Mouse (Mus musculus) bone marrow, adult 2 months (tissue): ENCODE results near the gene Fam20c. TPM values are rescaled to one million over a fixed set of nuclear protein-coding genes. Genes with fewer than 3 reads are reported as not detected.

Experiments used
- H3K27ac ChIP-seq: fragments of 200-500 bp; 2 replicates; pipeline ENCODE4 v1.5.1; 2012; ENCODE audit warnings: low read depth, mild to moderate bottlenecking, control low read depth, inconsistent platforms, low read length; ENCODE audit not compliant: control insufficient read depth, poor library complexity, insufficient read depth
- H3K4me1 ChIP-seq: fragments of 200-500 bp; 2 replicates; pipeline ENCODE4 v1.6.1; 2011; ENCODE audit warnings: low read length; ENCODE audit not compliant: control insufficient read depth, insufficient read depth
- H3K4me3 ChIP-seq: fragments of 200-500 bp; replicated peaks from 2 replicates; pipeline ENCODE3; 2011; ENCODE audit warnings: mild to moderate bottlenecking, low read depth, low read length, control low read depth; ENCODE audit not compliant: control insufficient read depth
- CTCF ChIP-seq: fragments of 200-500 bp; IDR thresholded peaks from 2 replicates; pipeline ENCODE4 v1.5.1; 2011; ENCODE audit warnings: low read length, control low read depth; ENCODE audit not compliant: control insufficient read depth, insufficient read depth
- POLR2A ChIP-seq: fragments of 200-500 bp; IDR thresholded peaks from 2 replicates; pipeline ENCODE4 v1.6.1; 2011; ENCODE audit warnings: low read depth, mild to moderate bottlenecking, control low read depth, low read length, borderline replicate concordance; ENCODE audit not compliant: control insufficient read depth
- WGBS: fragments of 180-500 bp; shearing (Covaris S2); methylation state at CpG from one replicate; pipeline ENCODE4 v1.1.7; 2018; 5-methylcytosine and 5-hydroxymethylcytosine counted together
- polyA plus RNA-seq: library from polyadenylated mRNA; stranded (reverse); fragments of >200 nt; gene quantifications from 2 replicates; pipeline ENCODE4 v1.2.4, GENCODE M21; 2011; ENCODE audit warnings: low replicate concordance; ENCODE audit not compliant: missing spikeins, insufficient read depth, insufficient read length

Fam20c gene
- polyA plus RNA-seq, 1 experiment, result not detected

- Histone ChIP-seq H3K4me3 (no peak overlapping the region), H3K4me1 (no peaks in the 10 kb centered on the region), H3K27ac (no peak overlapping the region)
- TF ChIP-seq POLR2A, result no peak
- TF ChIP-seq CTCF, result no peak
- 83% methylated on average over 4 of the region's 4 CpGs for WGBS
Observed at GRCm38 (mm10) chr5:138753269-138753668, 1.0 kb upstream of the Fam20c start.

GRCm38 (mm10) chr5:138753946-138754302 is 390 bp upstream of the Fam20c start:
- WGBS, result 34% methylated on average over 9 of the region's 9 CpGs
- H3K27ac ChIP-seq, result no peak overlapping the region
- no peak overlapping the region for H3K4me3 ChIP-seq
- TF ChIP-seq POLR2A (no peak), CTCF (no peak)
- no peaks in the 10 kb centered on the region for H3K4me1 ChIP-seq

- TF ChIP-seq POLR2A (no peak), CTCF (no peak)
- 2% methylated on average over 34 of the region's 34 CpGs for WGBS
- Histone ChIP-seq H3K4me3 (peak overlapping the region; percentile 55), H3K4me1 (no peaks in the 10 kb centered on the region), H3K27ac (no peak overlapping the region; the same call in 1 of the 2 replicates)
Observed at GRCm38 (mm10) chr5:138755121-138755452, 773 bp downstream of the Fam20c start.

GRCm38 (mm10) chr5:138755453-138756301 is 1.4 kb downstream of the Fam20c start:
- 2% methylated on average over 61 of the region's 61 CpGs for WGBS
- Histone ChIP-seq H3K27ac (no peak overlapping the region), H3K4me3 (peak overlapping the region; percentile 55), H3K4me1 (no peaks in the 10 kb centered on the region)
- TF ChIP-seq POLR2A (no peak), CTCF (no peak)

- no peak overlapping the region for H3K4me3 ChIP-seq
- 73% methylated on average over 15 of the region's 15 CpGs for WGBS
- no peaks in the 10 kb centered on the region for H3K4me1 ChIP-seq
- H3K27ac ChIP-seq, result no peak overlapping the region
- TF ChIP-seq CTCF (no peak), POLR2A (no peak)
Observed at GRCm38 (mm10) chr5:138756311-138757085, 2.2 kb downstream of the Fam20c start.

- no peak for TF ChIP-seq POLR2A
- no peak for TF ChIP-seq CTCF
- Histone ChIP-seq H3K4me1 (no peaks in the 10 kb centered on the region), H3K27ac (no peak overlapping the region), H3K4me3 (no peak overlapping the region)
- 88% methylated on average over 6 of the region's 6 CpGs for WGBS
Observed at GRCm38 (mm10) chr5:138757135-138757534, 2.8 kb downstream of the Fam20c start.

- H3K4me3 ChIP-seq, result no peak overlapping the region
- no peaks in the 10 kb centered on the region for H3K4me1 ChIP-seq
- 90% methylated on average over 12 of the region's 12 CpGs for WGBS
- no peak overlapping the region for H3K27ac ChIP-seq
- no peak for TF ChIP-seq CTCF
Observed at GRCm38 (mm10) chr5:138757616-138758015, 3.3 kb downstream of the Fam20c start.

- no peak overlapping the region for H3K4me3 ChIP-seq
- TF ChIP-seq POLR2A (no peak), CTCF (no peak)
- whole genome bisulfite sequencing, result 71% methylated on average over 3 of the region's 3 CpGs
- H3K4me1 ChIP-seq, result no peaks in the 10 kb centered on the region
- H3K27ac ChIP-seq, result no peak overlapping the region
Observed at GRCm38 (mm10) chr5:138758533-138758932, 4.2 kb downstream of the Fam20c start.

- 77% methylated on average over 5 of the region's 5 CpGs for WGBS
- H3K27ac ChIP-seq, result no peak overlapping the region
- H3K4me1 ChIP-seq, result no peaks in the 10 kb centered on the region
- TF ChIP-seq POLR2A, result no peak
- no peak for TF ChIP-seq CTCF
- no peak overlapping the region for H3K4me3 ChIP-seq
Observed at GRCm38 (mm10) chr5:138761836-138762334, 7.6 kb downstream of the Fam20c start.
